Mouse (Mus musculus): ENCODE measurements around the gene Hnrnpab. TPM values are rescaled to one million over a fixed set of nuclear protein-coding genes. Genes with fewer than 3 reads are reported as not detected.

Gene Hnrnpab
- polyA plus RNA-seq, 1 experiment from 2014 or later, result 750 TPM

DNA sequence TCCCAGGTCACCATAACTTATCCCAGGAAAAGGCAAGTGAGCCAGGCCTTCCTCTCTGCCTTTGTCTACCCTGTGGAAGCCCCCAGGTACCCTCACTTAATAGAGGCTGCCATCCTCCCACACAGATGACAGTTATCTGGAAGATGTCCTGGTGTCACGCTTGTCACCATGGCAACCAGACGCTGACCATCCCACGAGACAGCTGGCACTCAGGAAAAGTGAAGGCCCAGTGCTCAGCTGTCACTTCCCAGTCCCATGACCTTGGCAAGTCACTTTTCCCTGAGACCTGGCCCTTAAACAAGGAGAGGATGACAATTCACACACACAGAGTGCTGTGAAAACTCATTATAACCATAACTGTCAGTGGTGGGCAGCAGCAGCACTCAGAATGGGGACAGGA is 54.6 kb downstream of the Hnrnpab start:
- Histone ChIP-seq H3K27ac (no peak overlapping the region), H3K4me2 (replicated peaks) (no peak overlapping the region)
- 69% methylated on average over 3 of the region's 3 CpGs for WGBS

DNA sequence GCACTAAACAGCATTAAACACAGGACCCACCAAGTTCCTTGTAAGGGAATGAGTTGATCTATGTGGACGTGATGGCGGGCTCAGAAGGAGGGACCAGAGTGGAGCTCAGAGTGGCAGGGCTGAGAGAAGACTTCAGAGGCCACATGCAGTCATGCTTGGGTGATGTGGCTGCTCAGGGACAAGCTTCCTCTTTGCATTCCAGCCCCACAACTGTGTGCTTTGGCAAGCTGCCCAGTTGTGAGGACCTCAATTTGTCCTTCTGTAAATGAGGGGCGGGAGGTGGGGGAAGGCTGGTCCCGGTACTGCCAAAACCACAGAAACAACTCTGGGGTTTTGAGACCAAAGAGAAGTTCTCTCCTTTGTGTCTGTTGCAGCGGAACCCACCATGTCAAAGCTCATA is 55.4 kb downstream of the Hnrnpab start:
- no peak overlapping the region for H3K9ac ChIP-seq
- ATAC-seq (ENCODE audit: insufficient number of reproducible peaks, insufficient read depth, low FRiP score, low TSS enrichment), result no peak
- H3K27me3 ChIP-seq, result no peaks in the 10 kb centered on the region
- no peak overlapping the region for H3K4me2 ChIP-seq (replicated peaks)
- peaks cover 8% of the 10 kb centered on the region for H3K4me1 ChIP-seq
- H3K9me3 ChIP-seq, result no peaks in the 10 kb centered on the region
- H3K36me3 ChIP-seq, result no peaks in the 10 kb centered on the region
- WGBS, result 55% methylated on average over 5 of the region's 5 CpGs
- H3K4me3 ChIP-seq, result no peak overlapping the region
- peak overlapping the region; percentile 54; the same call in 1 of the 2 replicates for H3K27ac ChIP-seq

More for the DNA sequence above, 54.6 kb downstream of the Hnrnpab start:
- H3K4me3 ChIP-seq, result no peak overlapping the region
- no peak for ATAC-seq (ENCODE audit: insufficient number of reproducible peaks, insufficient read depth, low FRiP score, low TSS enrichment)
- no peaks in the 10 kb centered on the region for H3K27me3 ChIP-seq
- H3K36me3 ChIP-seq, result no peaks in the 10 kb centered on the region
- H3K9ac ChIP-seq, result no peak overlapping the region
- no peaks in the 10 kb centered on the region for H3K9me3 ChIP-seq
- peaks cover 8% of the 10 kb centered on the region for H3K4me1 ChIP-seq

Other genes with a start within 250 kb of the Hnrnpab start
- 17.4 and 17.5 TPM in 2 replicates for gene Phykpl, start 22.1 kb downstream of the Hnrnpab start, polyA plus RNA-seq (2016; fragmentation: Nextera tagmentation; extraction: Ambion mirVana)
- 134 and 141 TPM in 2 replicates for gene Nhp2, start 12.9 kb upstream of the Hnrnpab start, polyA plus RNA-seq (2016; fragmentation: Nextera tagmentation; extraction: Ambion mirVana)
- 43.7 and 47.6 TPM in 2 replicates for gene Rmnd5b, start 29.0 kb upstream of the Hnrnpab start, polyA plus RNA-seq (2016; fragmentation: Nextera tagmentation; extraction: Ambion mirVana)
- gene N4bp3, start 44.0 kb upstream of the Hnrnpab start, polyA plus RNA-seq (2016; fragmentation: Nextera tagmentation; extraction: Ambion mirVana), result 23.6 and 24.7 TPM in 2 replicates
- 2.3 and 2.5 TPM in 2 replicates for gene D930048N14Rik, start 44.1 kb upstream of the Hnrnpab start, polyA plus RNA-seq (2016; fragmentation: Nextera tagmentation; extraction: Ambion mirVana)
- gene 0610009B22Rik, start 82.0 kb upstream of the Hnrnpab start, polyA plus RNA-seq (2016; fragmentation: Nextera tagmentation; extraction: Ambion mirVana), result 91.7 and 92.0 TPM in 2 replicates
- 14.6 and 15.1 TPM in 2 replicates for gene Sec24a, start 156.8 kb upstream of the Hnrnpab start, polyA plus RNA-seq (2016; fragmentation: Nextera tagmentation; extraction: Ambion mirVana)
- gene Sar1b, start 156.8 kb upstream of the Hnrnpab start, polyA plus RNA-seq (2016; fragmentation: Nextera tagmentation; extraction: Ambion mirVana), result 91.6 and 93.1 TPM in 2 replicates